Mouse (Mus musculus): ENCODE measurements around the gene Snta1.

Gene Snta1

GRCm38 (mm10) chr2:154407643-154408445 is at the start of gene Snta1:
Gene Snta1, minus strand, starts transcription at chr2:154408099.
- POLR2A ChIA-PET = interaction anchor here in 3 of 4 experiments (0.5 to 8.5 kb wide), 83 partner anchors 9 to 603 kb away, joined by 3 to 82 read pairs (median 4); partner anchors contain the start of genes 4930519P11Rik (in 3 of the 3), Zfp341 (in 3 of the 3), Actl10 (in 2 of the 3) and Cbfa2t2 (in 2 of the 3)
- CTCF ChIA-PET = interaction anchor here (0.5 to 1.7 kb wide), 26 partner anchors 9 to 1511 kb away, joined by 3 to 22 read pairs (median 3); no protein-coding TSS in a partner anchor

GRCm38 (mm10) chr2:154456621-154457020 is 48.7 kb upstream of the Snta1 start:
- ChIA-PET POLR2A (interaction anchor here (0.5 to 39.8 kb wide), 41 partner anchors 7 to 922 kb away, joined by 3 to 1462 read pairs (median 5); partner anchors contain the start of genes Cbfa2t2 (in 3 of the 4), Snta1 (in 2 of the 4) and Actl10 (in 1 of the 4)), CTCF (interaction anchor here in 3 of 4 experiments (0.6 to 2.9 kb wide), 18 partner anchors 9 to 833 kb away, joined by 3 to 16 read pairs (median 4); partner anchors contain the start of gene Actl10 (in 1 of the 3))

DNA sequence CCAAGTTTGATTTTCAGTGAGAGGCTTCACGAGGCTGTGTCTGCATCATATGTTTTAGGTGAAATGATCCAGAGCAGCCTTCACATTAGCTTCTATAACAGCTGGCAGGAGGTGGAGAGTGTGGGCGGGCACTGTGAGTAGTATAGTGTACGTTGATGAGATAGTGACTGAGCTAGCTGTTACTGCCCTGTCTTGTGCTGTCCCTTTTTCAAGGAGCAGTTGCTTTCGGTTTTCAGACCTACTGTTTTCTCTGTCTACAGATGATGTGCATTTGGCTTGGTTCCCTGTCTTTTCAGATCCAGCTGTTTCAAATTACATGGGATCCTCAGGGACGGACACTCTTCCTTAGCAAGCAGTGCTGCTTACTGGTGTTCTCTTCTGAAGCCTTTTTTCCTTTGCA is 47.9 kb upstream of the Snta1 start:
- POLR2A ChIA-PET = interaction anchor here (0.6 to 39.8 kb wide), 38 partner anchors 8 to 1526 kb away, joined by 3 to 1462 read pairs (median 6); partner anchors contain the start of genes Cbfa2t2 (in 3 of the 4), Actl10 (in 1 of the 4) and Pxmp4 (in 1 of the 4)
- CTCF ChIA-PET = interaction anchor here (0.6 to 2.9 kb wide), 15 partner anchors 8 to 348 kb away, joined by 3 to 16 read pairs (median 5); no protein-coding TSS in a partner anchor

- ChIA-PET POLR2A (interaction anchor here in 3 of 4 experiments (0.7 to 39.8 kb wide), 19 partner anchors 9 to 1693 kb away, joined by 3 to 1462 read pairs (median 10); partner anchors contain the start of gene Cbfa2t2 (in 2 of the 3)), CTCF (interaction anchor here in 2 of 4 experiments (0.7 to 3.3 kb wide), 7 partner anchors 11 to 139 kb away, joined by 3 to 14 read pairs (median 6); no protein-coding TSS in a partner anchor)
Observed at GRCm38 (mm10) chr2:154454605-154455004, 46.7 kb upstream of the Snta1 start.

- POLR2A ChIA-PET = interaction anchor here in 3 of 4 experiments (1.0 to 39.8 kb wide), 17 partner anchors 9 to 115 kb away, joined by 3 to 1462 read pairs (median 3); partner anchors contain the start of gene Cbfa2t2 (in 2 of the 3)
- CTCF ChIA-PET = interaction anchor here in 2 of 4 experiments (0.6 to 3.3 kb wide), 5 partner anchors 12 to 132 kb away, joined by 3 to 24 read pairs (median 7); no protein-coding TSS in a partner anchor
Observed at GRCm38 (mm10) chr2:154454099-154454498, 46.2 kb upstream of the Snta1 start.

- ChIA-PET POLR2A (interaction anchor here in 3 of 4 experiments (0.6 to 39.8 kb wide), 18 partner anchors 10 to 152 kb away, joined by 3 to 1462 read pairs (median 4); partner anchors contain the start of genes Cbfa2t2 (in 1 of the 3) and Snta1 (in 1 of the 3)), CTCF (interaction anchor here in 3 of 4 experiments (0.6 to 3.3 kb wide), 11 partner anchors 10 to 96 kb away, joined by 3 to 14 read pairs (median 5); no protein-coding TSS in a partner anchor)
Observed at GRCm38 (mm10) chr2:154452951-154453350, 45.1 kb upstream of the Snta1 start.

DNA sequence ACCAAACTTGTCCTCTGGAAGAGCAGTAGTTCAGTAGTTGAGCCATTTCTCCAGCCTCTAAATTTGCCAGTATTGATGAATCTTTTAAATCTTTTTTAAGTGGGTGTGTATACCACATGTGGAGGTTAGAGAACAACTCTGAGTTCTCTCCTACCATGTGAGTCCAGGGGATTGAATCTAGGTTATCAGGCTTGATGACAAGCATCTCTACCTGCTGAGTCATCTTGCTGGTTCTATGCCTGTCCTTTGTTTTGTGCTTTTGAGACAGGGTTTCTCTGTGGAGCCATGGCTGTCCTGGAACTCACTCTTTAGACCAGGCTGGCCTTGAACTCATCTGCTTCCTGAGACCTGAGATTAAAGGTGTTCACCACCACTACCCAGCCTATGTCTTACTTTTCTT is 40.7 kb upstream of the Snta1 start:
- ChIA-PET POLR2A (interaction anchor here in 2 of 4 experiments (3.8 to 39.8 kb wide), 5 partner anchors 12 to 30 kb away, joined by 25 to 1462 read pairs (median 202); partner anchors contain the start of gene Cbfa2t2 (in 2 of the 2)), CTCF (no interaction called here)

DNA sequence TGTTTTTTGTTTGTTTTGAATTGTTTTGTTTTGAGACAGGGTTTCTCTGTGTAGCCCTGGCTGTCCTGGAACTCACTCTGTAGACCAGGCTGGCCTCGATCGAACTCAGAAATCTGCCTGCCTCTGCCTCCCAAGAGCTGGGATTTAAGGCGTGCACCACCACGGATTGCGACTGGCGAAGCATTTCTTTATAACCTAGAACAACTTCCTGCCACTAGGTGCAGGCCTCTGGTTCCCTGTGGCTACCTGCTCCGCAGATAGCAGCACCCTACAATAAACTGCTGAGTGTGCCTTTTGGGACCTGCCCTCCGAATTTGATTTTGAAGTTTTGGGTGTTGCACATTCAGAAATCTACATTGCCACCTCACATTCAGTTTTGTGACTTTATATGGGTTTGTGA is 39.9 kb upstream of the Snta1 start:
- CTCF ChIA-PET = interaction anchor here in 3 of 4 experiments (0.5 to 1.2 kb wide), 3 partner anchors 9 to 749 kb away, joined by 3 to 4 read pairs (median 3); no protein-coding TSS in a partner anchor
- POLR2A ChIA-PET = interaction anchor here in 3 of 4 experiments (0.9 to 33.5 kb wide), 12 partner anchors 8 to 93 kb away, joined by 3 to 1462 read pairs (median 7); partner anchors contain the start of genes Cbfa2t2 (in 2 of the 3) and Snta1 (in 1 of the 3)

- CTCF ChIA-PET = interaction anchor here in 2 of 4 experiments (0.6 to 1.5 kb wide), 5 partner anchors 15 to 45 kb away, joined by 3 to 5 read pairs (median 3); no protein-coding TSS in a partner anchor
- POLR2A ChIA-PET = interaction anchor here (0.6 to 33.5 kb wide), 13 partner anchors 10 to 108 kb away, joined by 3 to 1462 read pairs (median 5); partner anchors contain the start of gene Cbfa2t2 (in 1 of the 4)
Observed at GRCm38 (mm10) chr2:154440453-154440852, 32.6 kb upstream of the Snta1 start.

DNA sequence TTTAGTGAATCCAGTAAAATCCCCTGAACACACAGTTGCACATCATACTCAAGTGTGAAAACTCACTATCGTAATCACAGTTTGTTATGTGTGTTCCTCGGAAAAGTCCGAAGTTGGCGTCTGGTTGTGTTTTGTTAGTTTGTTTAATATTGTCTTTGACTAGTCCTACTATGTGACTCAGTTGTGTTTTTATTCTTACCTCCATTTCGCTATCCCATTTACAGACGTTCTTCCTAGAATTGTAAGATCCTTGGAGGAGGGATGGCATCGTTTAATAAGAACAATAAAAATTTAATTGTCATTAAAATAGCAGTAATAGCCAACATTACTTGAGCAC is 29.3 kb upstream of the Snta1 start:
- CTCF ChIA-PET = interaction anchor here in 1 of 4 experiments (1.5 to 2.4 kb wide), 2 partner anchors 12 to 19 kb away, joined by 3 to 16 read pairs; no protein-coding TSS in a partner anchor
- POLR2A ChIA-PET = interaction anchor here (0.5 to 33.5 kb wide), 24 partner anchors 2 to 166 kb away, joined by 3 to 1462 read pairs (median 15); partner anchors contain the start of genes Snta1 (in 2 of the 4), Cbfa2t2 (in 1 of the 4) and Pxmp4 (in 1 of the 4)

- ChIA-PET POLR2A (interaction anchor here (0.5 to 33.5 kb wide), 41 partner anchors 3 to 354 kb away, joined by 3 to 1462 read pairs (median 8); partner anchors contain the start of genes Snta1 (in 2 of the 4), 4930519P11Rik (in 1 of the 4), Cbfa2t2 (in 1 of the 4) and Pxmp4 (in 1 of the 4)), CTCF (interaction anchor here in 2 of 4 experiments (0.5 to 2.4 kb wide), 7 partner anchors 12 to 257 kb away, joined by 3 to 16 read pairs (median 5); no protein-coding TSS in a partner anchor)
Observed at GRCm38 (mm10) chr2:154436458-154437190, 28.7 kb upstream of the Snta1 start, which contains the start of gene Cbfa2t2. Gene Cbfa2t2, plus strand, starts transcription at chr2:154436481.

GRCm38 (mm10) chr2:154436076-154436457 is 28.2 kb upstream of the Snta1 start:
- ChIA-PET POLR2A (interaction anchor here (0.5 to 33.5 kb wide), 43 partner anchors 3 to 453 kb away, joined by 3 to 1462 read pairs (median 8); partner anchors contain the start of genes Snta1 (in 3 of the 4), 4930519P11Rik (in 1 of the 4), Cbfa2t2 (in 1 of the 4) and Pxmp4 (in 1 of the 4)), CTCF (interaction anchor here in 3 of 4 experiments (0.5 to 2.4 kb wide), 8 partner anchors 10 to 256 kb away, joined by 3 to 16 read pairs (median 6); no protein-coding TSS in a partner anchor)

GRCm38 (mm10) chr2:154434690-154435089 is 26.8 kb upstream of the Snta1 start:
- POLR2A ChIA-PET = interaction anchor here in 3 of 4 experiments (0.7 to 33.5 kb wide), 17 partner anchors 4 to 179 kb away, joined by 3 to 1462 read pairs (median 21); partner anchors contain the start of genes 4930519P11Rik (in 1 of the 3), Cbfa2t2 (in 1 of the 3), Snta1 (in 1 of the 3) and Zfp341 (in 1 of the 3)
- CTCF ChIA-PET = interaction anchor here in 1 of 4 experiments (0.7 to 2.4 kb wide), 2 partner anchors 10 to 40 kb away, joined by 4 to 16 read pairs; no protein-coding TSS in a partner anchor

DNA sequence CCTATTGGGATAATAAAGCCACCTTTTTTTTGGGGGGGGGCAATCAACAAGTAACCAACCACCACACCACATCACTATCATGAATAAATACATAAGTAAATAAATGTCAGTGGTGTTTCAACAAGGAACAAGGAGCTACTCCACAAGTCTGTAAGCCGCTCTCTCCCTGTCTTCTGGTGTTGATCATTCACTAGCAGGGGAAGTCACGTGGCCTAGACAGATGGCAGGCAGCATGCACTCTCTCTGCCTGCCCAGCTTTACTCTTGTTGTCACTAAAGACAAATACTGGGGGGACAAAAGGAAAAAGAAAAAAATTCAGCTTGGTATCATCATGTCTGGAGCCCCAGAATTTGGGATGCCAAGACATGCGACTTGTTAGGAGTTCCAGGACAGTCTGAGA is 25.5 kb upstream of the Snta1 start:
- ChIA-PET CTCF (interaction anchor here in 2 of 4 experiments (0.6 to 1.1 kb wide), 2 partner anchors 14 to 276 kb away, joined by 3 read pairs; no protein-coding TSS in a partner anchor), POLR2A (interaction anchor here in 3 of 4 experiments (0.6 to 33.5 kb wide), 25 partner anchors 6 to 357 kb away, joined by 3 to 1462 read pairs (median 5); partner anchors contain the start of genes Snta1 (in 2 of the 3), 4930519P11Rik (in 1 of the 3), Cbfa2t2 (in 1 of the 3) and Pxmp4 (in 1 of the 3))

DNA sequence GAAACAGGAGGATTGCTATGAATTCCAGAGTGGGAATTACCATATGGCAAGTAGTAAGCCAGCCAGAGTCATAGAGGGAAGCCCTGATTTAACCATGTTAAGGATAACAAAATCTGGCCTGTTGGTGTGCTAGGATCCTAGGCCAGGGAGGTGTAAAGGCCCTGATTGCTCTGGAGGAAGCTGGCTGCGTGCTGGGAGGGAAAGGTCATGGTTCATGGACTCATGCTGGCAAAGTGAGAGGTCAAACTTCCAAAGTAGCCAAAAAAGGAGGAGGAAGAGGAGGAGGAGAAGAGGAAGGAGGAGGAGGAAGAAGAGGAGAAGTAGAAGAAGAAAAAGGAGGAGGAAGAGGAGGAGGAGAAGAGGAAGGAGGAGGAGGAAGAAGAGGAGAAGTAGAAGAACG is 24.8 kb upstream of the Snta1 start:
- POLR2A ChIA-PET = interaction anchor here in 3 of 4 experiments (0.6 to 33.5 kb wide), 17 partner anchors 6 to 548 kb away, joined by 3 to 1462 read pairs (median 10); partner anchors contain the start of genes Snta1 (in 2 of the 3), Cbfa2t2 (in 1 of the 3) and Pxmp4 (in 1 of the 3)
- CTCF ChIA-PET = interaction anchor here in 2 of 4 experiments (0.8 to 1.1 kb wide), 2 partner anchors 14 to 1422 kb away, joined by 3 to 7 read pairs; no protein-coding TSS in a partner anchor

GRCm38 (mm10) chr2:154430566-154430965 is 22.7 kb upstream of the Snta1 start:
- POLR2A ChIA-PET = interaction anchor here in 3 of 4 experiments (0.6 to 33.5 kb wide), 13 partner anchors 5 to 162 kb away, joined by 4 to 1462 read pairs (median 199); partner anchors contain the start of gene Cbfa2t2 (in 2 of the 3)
- CTCF ChIA-PET = interaction anchor here in 2 of 4 experiments (1.0 to 1.8 kb wide), 2 partner anchors 9 to 13 kb away, joined by 3 to 5 read pairs; no protein-coding TSS in a partner anchor

Data from embryonic stem cell, embryonic (primary cell).